Mouse (Mus musculus) embryonic fibroblast, embryonic 13.5 days (primary cell): ENCODE measurements around the gene Otud3. TPM values are rescaled to one million over a fixed set of nuclear protein-coding genes. Genes with fewer than 3 reads are reported as not detected.
A peak's percentile ranks its signal among the peaks of the same experiment; 100 is the strongest.
"Not testable (repeated sequence)": the region's sequence is repeated elsewhere in the genome, so short reads cannot be mapped to it uniquely, and the experiment has no call there.

Experiments
- H3K27ac ChIP-seq: 2 replicates; pipeline ENCODE4 v1.5.1; 2012; ENCODE audit warnings: low read length, control low read depth, inconsistent platforms; ENCODE audit not compliant: insufficient read depth
- H3K4me1 ChIP-seq: 2 replicates; pipeline ENCODE4 v1.6.1; 2011; ENCODE audit warnings: low read length; ENCODE audit not compliant: control insufficient read depth, insufficient read depth
- H3K4me3 ChIP-seq: 2 replicates; pipeline ENCODE4 v1.5.1; 2011; ENCODE audit warnings: mild to moderate bottlenecking, control low read depth, low read length; ENCODE audit not compliant: insufficient read depth
- CTCF ChIP-seq: IDR thresholded peaks from 2 replicates; pipeline ENCODE4 v1.5.1; 2011; ENCODE audit warnings: mild to moderate bottlenecking, control low read depth, low read length, moderate library complexity, borderline replicate concordance; ENCODE audit not compliant: insufficient read depth
- POLR2A ChIP-seq: IDR thresholded peaks from 2 replicates; pipeline ENCODE4 v1.6.1; 2011; ENCODE audit warnings: low read depth, mild to moderate bottlenecking, control low read depth, low read length, moderate library complexity
- polyA plus RNA-seq: library from polyadenylated mRNA; stranded (reverse); fragments of >200 nt; gene quantifications from 2 replicates; pipeline ENCODE4 v1.2.4, GENCODE M21; 2011; ENCODE audit warnings: low read depth; ENCODE audit not compliant: missing spikeins, insufficient read length

The Otud3 gene
- polyA plus RNA-seq, 1 experiment = 9.2 TPM

DNA sequence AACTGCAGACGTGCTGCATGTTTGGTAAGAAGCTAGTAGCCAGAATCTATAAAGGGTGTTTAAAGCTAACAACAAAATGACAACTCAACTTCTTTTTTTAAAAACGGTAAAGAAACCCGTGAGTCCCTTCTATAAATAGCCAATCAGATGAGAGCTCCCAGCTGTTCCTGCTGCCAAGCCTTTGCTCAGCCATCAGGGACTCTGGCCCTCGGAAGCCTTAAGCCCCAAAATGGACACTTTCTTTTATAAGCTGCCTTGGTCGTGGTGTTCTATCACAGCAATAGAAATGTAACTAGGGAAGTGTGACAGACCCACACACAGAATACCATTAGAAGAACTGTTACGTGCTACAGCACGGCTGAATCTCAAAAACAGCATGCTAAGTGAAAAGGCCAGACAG is 14.4 kb downstream of the Otud3 start:
- Histone ChIP-seq H3K4me1 (no peaks in the 10 kb centered on the region), H3K4me3 (no peak overlapping the region), H3K27ac (no peak overlapping the region)
- no peak for TF ChIP-seq POLR2A
- TF ChIP-seq CTCF = no peak

DNA sequence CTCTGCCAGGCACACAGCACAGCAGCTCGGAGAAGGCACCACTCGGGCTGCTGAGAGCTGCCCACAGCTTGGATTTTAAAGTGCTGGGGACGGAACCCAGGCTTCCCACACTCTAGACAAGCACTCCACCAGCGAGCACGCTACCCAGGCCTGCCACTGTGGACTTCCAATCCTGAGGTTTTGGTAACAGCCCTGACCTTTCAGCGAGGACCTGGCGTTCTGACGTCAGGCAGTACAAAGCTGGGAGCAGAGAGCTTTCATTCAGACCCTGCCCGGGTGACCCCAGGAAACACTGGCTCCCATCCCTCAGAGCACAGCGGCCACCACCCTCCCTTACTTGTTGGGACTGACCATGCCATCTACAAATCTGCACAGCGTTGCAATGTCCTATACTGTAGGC is 20.0 kb downstream of the Otud3 start:
- H3K4me1 ChIP-seq, H3K27ac ChIP-seq: not testable (repeated sequence)

DNA sequence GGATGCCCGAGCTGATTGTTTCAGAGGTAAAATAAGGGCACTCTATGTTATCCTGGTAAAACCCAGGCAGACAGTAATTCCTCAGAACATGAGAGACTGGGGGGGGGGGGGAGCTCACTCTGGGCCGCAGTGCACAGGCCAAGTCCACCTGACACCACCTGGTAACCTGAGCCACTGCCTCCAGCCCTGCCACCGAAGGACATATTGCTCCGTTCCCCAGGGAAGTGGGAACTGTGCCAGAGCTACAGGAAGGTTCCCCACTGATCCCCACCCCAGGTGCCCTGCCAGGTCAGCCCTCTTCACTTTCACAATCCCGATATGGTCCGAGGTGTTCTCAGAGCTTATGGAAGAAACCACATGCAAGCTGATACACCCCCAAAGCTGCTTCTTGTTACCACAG is 21.1 kb downstream of the Otud3 start:
- no peak for TF ChIP-seq CTCF
- no peak for TF ChIP-seq POLR2A
- H3K27ac ChIP-seq = no peak overlapping the region
- H3K4me1 ChIP-seq = no peaks in the 10 kb centered on the region

More for the DNA sequence above, 20.0 kb downstream of the Otud3 start:
- H3K4me3 ChIP-seq = not testable (repeated sequence)

GRCm38 (mm10) chr4:138889635-138890034 is 24.1 kb downstream of the Otud3 start:
- no peak overlapping the region for H3K27ac ChIP-seq
- H3K4me1 ChIP-seq = no peaks in the 10 kb centered on the region
- no peak overlapping the region for H3K4me3 ChIP-seq
- TF ChIP-seq POLR2A (no peak), CTCF (no peak)

More for the DNA sequence above, 21.1 kb downstream of the Otud3 start:
- no peak overlapping the region for H3K4me3 ChIP-seq

DNA sequence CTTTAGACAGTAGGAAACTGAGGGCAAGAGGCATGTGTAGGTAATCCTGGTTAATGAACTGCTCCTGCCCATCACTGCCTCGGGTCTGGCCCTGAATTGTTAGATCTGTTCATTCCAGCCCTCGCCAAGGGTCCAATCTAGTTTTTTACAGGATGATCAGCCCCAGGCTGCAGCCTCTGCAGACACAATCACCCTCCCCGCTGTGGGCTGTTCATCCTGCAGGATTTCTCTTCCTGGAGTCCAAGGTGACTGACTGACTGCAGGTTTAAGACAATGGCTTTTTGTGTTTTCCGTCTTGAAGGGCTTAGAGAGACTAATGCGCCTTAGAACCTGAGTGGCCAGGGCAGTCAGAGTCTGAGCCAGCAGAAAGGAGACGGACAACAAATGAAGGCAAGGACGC is 24.6 kb downstream of the Otud3 start:
- H3K4me1 ChIP-seq = no peaks in the 10 kb centered on the region
- H3K27ac ChIP-seq = no peak overlapping the region
- no peak for TF ChIP-seq CTCF
- TF ChIP-seq POLR2A = no peak
- H3K4me3 ChIP-seq = no peak overlapping the region

DNA sequence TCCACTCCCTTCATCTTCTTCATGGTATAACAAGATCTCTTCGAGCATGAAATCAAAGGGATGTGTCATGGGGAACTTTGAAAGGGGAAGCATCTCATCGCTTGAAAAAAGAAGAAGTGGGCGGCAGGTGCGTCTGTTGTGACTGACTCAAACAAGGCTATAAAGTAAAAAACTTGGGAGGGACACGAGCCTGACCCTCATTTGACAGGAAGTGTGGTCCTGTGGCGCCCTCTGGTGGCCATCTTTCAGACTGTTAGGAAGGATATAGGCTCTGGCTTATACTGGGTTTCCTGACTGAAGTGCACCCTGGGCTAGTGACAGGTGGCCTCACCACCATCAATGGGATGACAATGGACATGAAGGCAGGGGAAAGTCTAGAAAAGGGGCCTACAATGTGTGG is 29.5 kb downstream of the Otud3 start:
- no peak for TF ChIP-seq POLR2A
- peak; percentile 67; the same call in 1 of the 2 replicates for TF ChIP-seq CTCF
- no peaks in the 10 kb centered on the region for H3K4me1 ChIP-seq
- no peak overlapping the region for H3K4me3 ChIP-seq
- H3K27ac ChIP-seq = no peak overlapping the region

DNA sequence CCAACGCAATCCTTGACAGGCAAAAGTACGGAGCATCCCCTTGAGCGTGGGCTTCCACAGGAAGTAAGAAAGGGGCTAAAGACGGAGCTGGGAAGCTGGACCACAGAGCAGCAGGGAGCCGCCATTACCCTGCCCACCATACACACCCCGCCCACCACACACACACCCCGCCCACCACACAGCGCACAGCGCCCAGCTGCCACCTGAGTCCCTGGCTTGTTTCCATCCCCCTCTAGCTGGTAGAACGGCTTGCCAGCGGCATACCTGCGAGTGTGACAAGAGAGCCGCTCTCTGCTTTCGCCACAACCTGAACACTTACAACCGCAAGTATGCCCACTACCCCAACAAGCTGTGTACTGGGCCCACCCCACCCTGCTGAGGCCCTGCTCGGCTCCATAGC is 31.6 kb downstream of the Otud3 start:
- no peak overlapping the region for H3K4me3 ChIP-seq
- H3K4me1 ChIP-seq = peaks cover 2% of the 10 kb centered on the region; the same call in 1 of the 2 replicates
- TF ChIP-seq POLR2A (no peak), CTCF (no peak)
- H3K27ac ChIP-seq = no peak overlapping the region

DNA sequence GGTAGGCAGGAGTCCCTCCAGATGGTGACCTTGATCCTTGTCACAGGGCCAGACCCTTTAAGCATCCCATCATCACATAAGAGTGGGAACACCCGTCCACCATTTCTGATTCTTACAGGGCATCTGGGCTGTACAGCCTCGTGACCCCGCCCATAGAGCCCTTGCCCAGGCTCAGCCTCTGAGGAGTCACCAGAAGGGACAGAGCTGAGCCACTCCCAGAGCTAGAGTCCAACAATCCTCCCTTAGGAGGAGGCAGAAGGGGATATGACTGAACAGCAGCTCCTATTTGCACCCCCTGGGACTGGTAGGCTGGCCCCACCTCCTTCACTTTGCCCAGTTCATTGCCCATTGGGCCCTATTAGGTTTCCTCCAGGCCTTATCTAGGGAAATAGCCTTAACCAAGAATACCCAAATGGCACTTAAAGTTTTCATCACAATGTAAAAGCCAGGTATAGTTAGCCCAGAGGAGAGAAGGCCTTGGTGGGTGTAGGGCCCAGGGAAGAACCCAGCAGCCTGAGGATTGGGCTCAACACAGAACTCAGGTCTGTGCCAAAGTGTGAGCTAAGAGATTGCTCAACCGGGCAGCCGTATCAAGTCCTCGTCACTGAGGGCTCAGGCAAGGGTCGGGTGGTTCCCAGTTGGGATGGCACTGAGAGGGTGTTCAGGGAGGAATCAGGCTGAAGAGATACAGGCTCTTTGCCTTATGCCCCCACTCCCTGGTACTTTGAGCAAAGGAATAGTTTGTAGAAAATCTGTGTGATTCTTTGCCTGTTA is 32.7 kb downstream of the Otud3 start:
- H3K4me1 ChIP-seq = peaks cover 2% of the 10 kb centered on the region; the same call in 1 of the 2 replicates
- H3K4me3 ChIP-seq = no peak overlapping the region
- no peak for TF ChIP-seq CTCF
- no peak for TF ChIP-seq POLR2A
- no peak overlapping the region for H3K27ac ChIP-seq

DNA sequence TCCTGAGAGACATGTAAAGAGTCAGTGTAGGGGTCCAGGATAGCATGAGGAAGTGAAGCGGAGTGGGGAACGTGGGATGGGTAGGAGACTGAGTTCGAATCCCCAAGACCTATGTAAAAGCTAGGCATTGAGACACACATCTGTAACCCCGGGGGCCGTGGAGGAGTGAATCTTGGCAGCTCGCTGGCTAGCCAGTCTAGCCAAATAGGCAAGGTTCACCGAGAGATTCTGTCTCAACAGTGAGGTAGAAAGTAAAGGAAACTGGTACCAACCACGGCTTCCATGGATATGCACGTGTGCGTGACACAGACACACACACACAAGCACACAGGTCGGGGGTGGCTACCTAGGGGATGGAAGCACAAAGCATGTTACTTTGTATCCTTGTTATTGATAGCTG is 33.9 kb downstream of the Otud3 start:
- peaks cover 2% of the 10 kb centered on the region; the same call in 1 of the 2 replicates for H3K4me1 ChIP-seq
- H3K27ac ChIP-seq = no peak overlapping the region
- no peak overlapping the region for H3K4me3 ChIP-seq
- TF ChIP-seq POLR2A (no peak), CTCF (no peak)

DNA sequence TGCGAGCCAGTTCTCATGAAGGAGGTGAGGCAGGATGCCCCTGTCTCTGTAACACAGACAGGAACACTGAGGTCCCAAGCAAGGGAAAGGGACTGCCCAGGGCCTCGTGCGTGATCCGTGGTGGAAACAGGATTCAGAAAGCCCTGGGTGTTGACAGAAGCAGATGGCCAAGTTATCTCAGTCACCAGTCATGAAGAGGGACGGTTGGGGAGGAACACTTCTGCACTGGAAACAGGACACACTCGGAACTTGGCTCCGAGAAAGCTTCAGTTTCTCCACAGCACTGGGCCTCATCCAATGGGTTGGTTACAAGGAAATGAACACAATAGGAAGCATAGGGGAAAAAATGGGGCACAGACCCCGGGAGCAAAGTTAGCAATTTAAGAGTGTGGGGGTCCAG is 35.0 kb downstream of the Otud3 start:
- Histone ChIP-seq H3K4me3 (no peak overlapping the region), H3K27ac (no peak overlapping the region), H3K4me1 (peaks cover 2% of the 10 kb centered on the region; the same call in 1 of the 2 replicates)
- TF ChIP-seq POLR2A (no peak), CTCF (no peak)
